Mouse (Mus musculus) kidney, adult 2 months (tissue): ENCODE results near the gene Szrd1. TPM values are rescaled to one million over a fixed set of nuclear protein-coding genes. Genes with fewer than 3 reads are reported as not detected.
A peak's percentile ranks its signal among the peaks of the same experiment; 100 is the strongest.

Experiments used
- DNase-seq: peaks from one replicate; pipeline ENCODE4 v3.0.0; 2021
- H3K27ac ChIP-seq: fragments of 200-500 bp; 2 replicates; pipeline ENCODE4 v1.5.1; 2012; ENCODE audit warnings: low read depth, low read length, control low read depth, inconsistent platforms; ENCODE audit not compliant: insufficient read depth
- H3K27me3 ChIP-seq: fragments of 200-500 bp; replicated peaks from 2 replicates; pipeline ENCODE4 v1.6.1; 2012; ENCODE audit warnings: mild to moderate bottlenecking, moderate library complexity, low read length, inconsistent platforms; ENCODE audit not compliant: control insufficient read depth, insufficient read depth
- H3K36me3 ChIP-seq: fragments of 200-500 bp; 2 replicates; pipeline ENCODE4 v1.6.1; 2012; ENCODE audit warnings: mild to moderate bottlenecking, moderate library complexity, low read length, inconsistent platforms; ENCODE audit not compliant: control insufficient read depth, insufficient read depth
- H3K4me1 ChIP-seq: fragments of 200-500 bp; 2 replicates; pipeline ENCODE4 v1.6.1; 2011; ENCODE audit warnings: low read length; ENCODE audit not compliant: control insufficient read depth, insufficient read depth
- H3K4me3 ChIP-seq: fragments of 200-500 bp; 2 replicates; pipeline ENCODE4 v1.5.1; 2011; ENCODE audit warnings: mild to moderate bottlenecking, low read depth, low read length, control low read depth; ENCODE audit not compliant: insufficient read depth
- CTCF ChIP-seq: fragments of 200-500 bp; conservative IDR thresholded peaks from 2 replicates; pipeline ENCODE4 v1.5.1; 2011; ENCODE audit warnings: low read depth, mild to moderate bottlenecking, control low read depth, low read length, moderate library complexity, mixed read lengths; ENCODE audit not compliant: insufficient read depth, insufficient read length
- POLR2A ChIP-seq: fragments of 200-500 bp; IDR thresholded peaks from one replicate; pipeline ENCODE4 v1.6.1; 2011; ENCODE audit warnings: low read depth, low read length, control low read depth
- WGBS: fragments of 180-500 bp; shearing (Covaris S2); methylation state at CpG from one replicate; pipeline ENCODE4 v1.1.7; 2018; 5-methylcytosine and 5-hydroxymethylcytosine counted together
- polyA plus RNA-seq: library from polyadenylated mRNA; depleted of rRNA; stranded (reverse); fragments of >200 nt; gene quantifications from 2 replicates; pipeline ENCODE4 v1.2.3, GENCODE M21; 2012

Szrd1 gene
- polyA plus RNA-seq, 1 experiment, result 59.3 TPM

- TF ChIP-seq POLR2A, result no peak
- TF ChIP-seq CTCF, result no peak
- H3K27me3 ChIP-seq, result no peaks in the 10 kb centered on the region
- no peak overlapping the region for H3K4me3 ChIP-seq
- 29% methylated on average over 5 of the region's 5 CpGs for WGBS
- H3K4me1 ChIP-seq, result peaks cover 60% of the 10 kb centered on the region
- no peaks in the 10 kb centered on the region for H3K36me3 ChIP-seq
- peak overlapping the region; percentile 86 for H3K27ac ChIP-seq
- peak; percentile 89 for DNase-seq
These were observed 8.0 kb downstream of the Szrd1 start for GRCm38 (mm10) chr4:141131531-141132061.

GRCm38 (mm10) chr4:141130704-141131342 is 8.8 kb downstream of the Szrd1 start:
- TF ChIP-seq CTCF (no peak), POLR2A (no peak)
- 37% methylated on average over 6 of the region's 6 CpGs for WGBS
- Histone ChIP-seq H3K4me1 (peaks cover 52% of the 10 kb centered on the region), H3K4me3 (no peak overlapping the region), H3K27ac (peak overlapping the region; percentile 55), H3K27me3 (no peaks in the 10 kb centered on the region), H3K36me3 (no peaks in the 10 kb centered on the region)
- DNase-seq, result peak; percentile 70

GRCm38 (mm10) chr4:141129190-141129710 is 10.3 kb downstream of the Szrd1 start:
- no peak for TF ChIP-seq CTCF
- no peak for TF ChIP-seq POLR2A
- Histone ChIP-seq H3K27ac (peak overlapping the region; percentile 8; the same call in 1 of the 2 replicates), H3K36me3 (no peaks in the 10 kb centered on the region), H3K4me3 (no peak overlapping the region), H3K27me3 (no peaks in the 10 kb centered on the region), H3K4me1 (peaks cover 38% of the 10 kb centered on the region)
- DNase-seq, result no peak
- WGBS, result 32% methylated on average over 6 of the region's 6 CpGs

GRCm38 (mm10) chr4:141123065-141123464 is 16.5 kb downstream of the Szrd1 start:
- 10% methylated on average over 1 of the region's 1 CpGs for WGBS
- H3K36me3 ChIP-seq, result 0 out of 2 replicates have a peak, but pooled peaks cover under 1% of the 10 kb centered on the region
- DNase-seq, result peak; percentile 60
- no peak for TF ChIP-seq CTCF
- no peak for TF ChIP-seq POLR2A
- no peaks in the 10 kb centered on the region for H3K27me3 ChIP-seq
- peaks cover 7% of the 10 kb centered on the region; the same call in 1 of the 2 replicates for H3K4me1 ChIP-seq
- no peak overlapping the region for H3K4me3 ChIP-seq
- H3K27ac ChIP-seq, result no peak overlapping the region

- H3K27ac ChIP-seq, result no peak overlapping the region
- DNase-seq, result no peak
- 55% methylated on average over 7 of the region's 7 CpGs for WGBS
- no peaks in the 10 kb centered on the region for H3K27me3 ChIP-seq
- TF ChIP-seq POLR2A (no peak), CTCF (no peak)
- peaks cover 7% of the 10 kb centered on the region; the same call in 1 of the 2 replicates for H3K4me1 ChIP-seq
- H3K36me3 ChIP-seq, result 0 out of 2 replicates have a peak, but pooled peaks cover 1% of the 10 kb centered on the region
- H3K4me3 ChIP-seq, result no peak overlapping the region
These were observed 16.9 kb downstream of the Szrd1 start for GRCm38 (mm10) chr4:141122663-141123062.

- H3K27me3 ChIP-seq, result no peaks in the 10 kb centered on the region
- no peak for DNase-seq
- 35% methylated on average over 11 of the region's 11 CpGs for WGBS
These were observed 18.9 kb downstream of the Szrd1 start for GRCm38 (mm10) chr4:141120700-141121099.

GRCm38 (mm10) chr4:141118691-141119090 is 20.9 kb downstream of the Szrd1 start:
- Histone ChIP-seq H3K4me1 (peaks cover 7% of the 10 kb centered on the region; the same call in 1 of the 2 replicates), H3K4me3 (no peak overlapping the region), H3K27me3 (no peaks in the 10 kb centered on the region), H3K36me3 (peaks cover 3% of the 10 kb centered on the region; the same call in 1 of the 2 replicates), H3K27ac (no peak overlapping the region)
- DNase-seq, result no peak
- 43% methylated on average over 4 of the region's 4 CpGs for WGBS
- TF ChIP-seq POLR2A (no peak), CTCF (no peak)

More at GRCm38 (mm10) chr4:141120700-141121099, 18.9 kb downstream of the Szrd1 start:
- H3K27ac ChIP-seq, result no peak overlapping the region
- TF ChIP-seq CTCF (peak; percentile 53), POLR2A (no peak)
- H3K4me1 ChIP-seq, result peaks cover 7% of the 10 kb centered on the region; the same call in 1 of the 2 replicates
- H3K4me3 ChIP-seq, result no peak overlapping the region
- 0 out of 2 replicates have a peak, but pooled peaks cover 1% of the 10 kb centered on the region for H3K36me3 ChIP-seq
